Mouse (Mus musculus) frontal cortex, adult 2 months (tissue): ENCODE results near the gene C730034F03Rik. TPM values are rescaled to one million over a fixed set of nuclear protein-coding genes. Genes with fewer than 3 reads are reported as not detected.
A peak's percentile ranks its signal among the peaks of the same experiment; 100 is the strongest.

Experiments
- DNase-seq, 2 experiments: peaks; one replicate each; pipeline ENCODE4 v3.0.0; 2022; ENCODE audit warnings: low spot score in 1 of 2; ENCODE audit errors: extremely low spot score in 1 of 2
- polyA plus RNA-seq: library from polyadenylated mRNA; depleted of rRNA; stranded (reverse); fragments of >200 nt; gene quantifications from 2 replicates; pipeline ENCODE4 v1.2.3, GENCODE M21; 2012; rRNA removed

The C730034F03Rik gene
- polyA plus RNA-seq, 1 experiment, result 3.8 TPM

DNA sequence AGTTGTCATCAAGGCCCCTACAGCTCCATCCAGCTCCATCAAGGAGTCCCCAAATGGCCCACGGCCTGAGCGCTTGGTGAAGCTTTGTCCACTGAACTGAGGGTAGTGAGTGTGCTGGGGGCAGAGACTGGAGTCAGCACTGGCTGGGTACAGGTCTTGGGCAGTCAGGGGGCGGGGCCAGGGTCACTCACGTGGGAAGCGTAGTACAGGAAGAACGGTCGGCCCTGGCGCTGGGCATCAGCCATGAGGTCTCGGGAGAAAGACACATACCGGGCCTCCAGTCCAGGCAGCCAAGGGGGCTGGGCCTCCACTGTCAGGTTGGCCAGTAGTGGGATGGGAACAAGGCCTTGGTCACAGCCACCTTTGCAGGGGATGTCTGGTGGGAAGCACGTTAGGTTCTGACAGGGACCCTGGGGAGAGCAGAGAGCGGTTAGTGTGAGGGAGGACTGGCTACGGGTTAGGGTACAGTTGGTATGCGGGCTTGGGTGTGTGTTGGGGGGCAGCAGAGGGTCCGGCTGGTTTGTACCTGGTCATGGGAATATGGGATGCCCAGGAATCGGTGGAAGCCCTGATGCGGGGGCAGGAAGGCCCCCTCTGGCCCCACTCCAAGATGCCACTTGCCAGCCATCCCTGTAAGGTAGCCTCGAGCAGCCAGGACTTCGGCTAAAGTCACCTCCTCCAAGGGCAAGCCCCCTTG lies 45.4 kb downstream of the C730034F03Rik start:
- no peak for DNase-seq

DNA sequence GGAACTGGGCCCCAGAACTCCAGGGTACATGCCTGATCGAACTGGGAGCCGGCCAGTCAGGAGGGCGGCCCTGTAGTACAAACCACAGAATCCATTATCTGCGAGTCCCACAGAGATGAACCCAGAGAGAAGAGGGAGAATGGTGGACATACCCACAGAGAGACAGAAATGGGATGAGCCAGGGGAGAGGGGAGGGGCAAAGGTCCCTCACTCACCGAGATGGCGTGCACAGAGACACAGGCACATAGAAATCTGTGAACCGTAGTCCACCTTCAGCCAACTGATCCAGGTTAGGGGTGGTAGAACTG lies 45.9 kb downstream of the C730034F03Rik start:
- DNase-seq, result no peak

DNA sequence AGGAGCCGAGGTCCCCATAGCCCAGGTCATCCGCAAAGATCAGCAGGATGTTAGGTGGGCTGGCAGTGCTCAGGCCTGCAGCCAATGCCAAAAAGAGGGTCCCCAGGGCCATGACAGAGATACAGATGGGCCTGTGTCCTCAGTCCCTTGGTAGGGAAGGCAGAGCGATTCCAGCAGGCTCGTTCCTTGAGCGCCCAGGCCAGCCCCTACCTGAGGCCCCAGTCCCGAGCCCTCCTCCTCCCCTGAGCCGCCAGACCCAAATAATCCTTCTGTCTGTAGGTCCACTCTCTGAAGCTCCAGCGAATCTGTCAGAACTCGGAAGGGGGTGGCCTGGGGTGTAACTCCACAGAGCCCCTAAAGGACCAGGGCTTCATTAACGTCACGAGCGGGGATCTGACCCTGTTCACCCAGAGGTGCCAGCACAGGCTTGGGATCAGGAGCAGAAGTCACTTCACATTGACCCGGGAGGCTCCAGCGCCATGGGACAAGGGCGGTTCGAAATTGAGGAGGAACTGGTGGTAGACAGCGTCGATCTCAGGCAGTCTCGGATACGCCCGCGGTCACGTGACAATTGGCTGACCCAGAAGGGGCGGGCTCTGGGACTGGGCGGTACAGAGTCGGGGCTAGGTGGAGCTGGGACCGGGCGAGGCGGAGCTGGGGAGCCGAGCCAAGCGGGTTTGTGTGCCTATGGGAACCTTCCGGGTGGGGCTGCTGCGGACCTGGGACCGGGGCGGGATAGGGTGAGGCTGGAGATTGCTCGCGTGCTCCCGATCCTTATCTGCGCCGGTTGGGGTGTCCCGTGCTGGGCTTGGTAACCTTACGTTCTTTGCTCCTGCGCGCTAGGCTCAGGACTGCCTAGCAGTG lies 46.5 kb downstream of the C730034F03Rik start:
- DNase-seq, result peak; percentile 86 to 92

DNA sequence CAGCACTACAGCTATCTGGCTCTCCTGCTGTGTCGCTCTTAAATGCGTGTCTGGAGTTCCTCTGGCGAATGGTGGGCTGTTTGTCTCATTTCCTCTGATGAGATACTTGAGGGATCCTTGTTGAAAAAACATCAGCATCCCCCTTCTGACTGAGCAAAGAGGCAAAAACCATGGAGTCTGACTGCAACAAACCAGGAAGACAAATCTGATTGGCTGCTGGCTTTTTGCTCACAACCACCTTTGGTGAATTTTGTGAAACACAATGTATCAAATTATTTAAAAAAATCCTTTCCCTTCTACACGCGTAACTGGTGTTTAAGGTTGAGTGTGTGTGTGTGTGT lies 47.1 kb downstream of the C730034F03Rik start:
- no peak for DNase-seq

DNA sequence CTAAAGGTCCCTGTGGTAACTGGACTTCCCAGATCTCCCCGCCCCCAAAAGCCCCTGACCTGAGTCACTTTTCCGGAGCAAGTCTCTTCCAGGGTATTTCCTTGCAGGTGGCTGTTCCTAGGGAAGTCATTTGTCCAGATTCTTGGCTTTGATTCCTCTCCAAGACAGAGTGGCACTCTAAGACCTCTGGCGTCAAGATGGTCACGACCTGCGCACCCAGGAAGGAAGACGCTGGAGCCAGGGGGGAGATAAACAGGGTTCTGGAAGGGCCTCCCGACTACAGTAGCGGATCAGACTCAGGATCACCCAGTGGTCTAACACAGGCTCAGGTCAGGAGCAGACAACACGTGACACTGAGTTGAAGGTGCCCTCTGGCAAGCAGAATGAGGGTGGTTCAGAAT lies 47.7 kb downstream of the C730034F03Rik start, which contains the start of gene Arsa:
TSS of gene Arsa (minus strand) at position 335 of the 401 bp plus-strand sequence.
- DNase-seq, result no peak

DNA sequence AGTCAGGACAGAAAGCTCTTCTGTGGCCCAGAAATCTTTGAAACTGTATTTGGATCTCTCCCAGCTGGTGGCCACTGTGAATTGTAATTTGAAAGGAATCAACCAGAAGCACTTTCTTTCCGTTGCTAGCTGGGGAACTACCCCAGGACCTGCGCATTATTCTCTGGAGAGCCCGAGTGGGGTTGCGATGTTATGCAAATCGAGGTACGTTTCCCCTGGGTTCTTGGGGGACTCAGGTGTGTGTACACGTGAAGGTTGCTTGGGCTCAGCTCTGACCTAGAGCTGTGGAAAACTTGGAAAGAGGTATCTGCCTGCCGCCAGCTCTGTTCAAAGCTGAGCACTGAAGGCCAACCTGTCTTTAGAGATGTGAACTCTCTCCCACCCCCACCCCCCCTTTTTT lies 48.4 kb downstream of the C730034F03Rik start:
- no peak for DNase-seq

DNA sequence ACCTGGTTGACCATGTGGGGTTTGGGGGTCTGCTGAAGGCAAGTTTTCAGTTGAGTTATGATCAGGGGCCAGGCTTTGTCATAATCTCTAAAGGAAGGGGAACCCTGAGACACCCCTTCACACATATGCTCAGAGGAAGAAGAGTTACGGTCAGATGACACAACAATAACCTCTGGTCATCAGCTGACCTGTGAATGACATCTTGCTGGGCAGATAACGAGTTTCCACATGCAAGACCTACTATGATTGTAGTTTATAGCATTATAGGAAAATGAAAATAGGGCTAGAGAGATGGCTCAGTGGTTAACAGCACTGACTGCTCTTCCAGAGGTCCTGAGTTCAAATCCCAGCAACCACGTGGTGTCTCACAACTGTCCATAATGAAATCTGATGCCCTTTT lies 49.2 kb downstream of the C730034F03Rik start:
- no peak for DNase-seq

Other genes starting within 250 kb of the C730034F03Rik start
- 65.8 and 72.5 TPM in 2 replicates for gene Plxnb2, start 248.8 kb upstream of the C730034F03Rik start, polyA plus RNA-seq
- 143 and 146 TPM in 2 replicates for gene Dennd6b, start 233.1 kb upstream of the C730034F03Rik start, polyA plus RNA-seq
- gene Ppp6r2, start 218.0 kb upstream of the C730034F03Rik start, polyA plus RNA-seq, result 125 and 147 TPM in 2 replicates
- 212 and 221 TPM in 2 replicates for gene Sbf1, start 114.3 kb upstream of the C730034F03Rik start, polyA plus RNA-seq
- gene Adm2, start 106.9 kb upstream of the C730034F03Rik start, polyA plus RNA-seq, result not detected in 2 replicates
- not detected in 2 replicates for gene Miox, start 95.2 kb upstream of the C730034F03Rik start, polyA plus RNA-seq
- 14.7 and 15.8 TPM in 2 replicates for gene Lmf2, start 73.9 kb upstream of the C730034F03Rik start, polyA plus RNA-seq
- gene Ncaph2, start 73.9 kb upstream of the C730034F03Rik start, polyA plus RNA-seq, result 101 and 112 TPM in 2 replicates
- gene Sco2, start 55.7 kb upstream of the C730034F03Rik start, polyA plus RNA-seq, result 30.0 and 30.5 TPM in 2 replicates
- gene Tymp, start 52.5 kb upstream of the C730034F03Rik start, polyA plus RNA-seq, result 3.3 TPM in 2 replicates
- 2.4 and 3.8 TPM in 2 replicates for gene Odf3b, start 50.3 kb upstream of the C730034F03Rik start, polyA plus RNA-seq
- gene Klhdc7b, start 44.7 kb upstream of the C730034F03Rik start, polyA plus RNA-seq, result 0.16 and 0.25 TPM in 2 replicates
- gene Syce3, start 19.1 kb upstream of the C730034F03Rik start, polyA plus RNA-seq, result 0.48 TPM in 1 of 2 replicates, not detected in the other
- gene Cpt1b, start 3.7 kb upstream of the C730034F03Rik start, polyA plus RNA-seq, result 2.0 and 2.9 TPM in 2 replicates
- 0.08 and 0.28 TPM in 2 replicates for gene Gm44502, start 107 bp downstream of the C730034F03Rik start, polyA plus RNA-seq
- gene Chkb, start 319 bp downstream of the C730034F03Rik start, polyA plus RNA-seq, result 66.1 and 70.7 TPM in 2 replicates
- gene Mapk8ip2, start 24.3 kb downstream of the C730034F03Rik start, polyA plus RNA-seq, result 123 and 134 TPM in 2 replicates
- 29.6 and 34.9 TPM in 2 replicates for gene Arsa, start 47.8 kb downstream of the C730034F03Rik start, polyA plus RNA-seq
- 76.4 and 84.0 TPM in 2 replicates for gene Shank3, start 70.0 kb downstream of the C730034F03Rik start, polyA plus RNA-seq
- 4.2 TPM in 2 replicates for gene Acr, start 138.7 kb downstream of the C730034F03Rik start, polyA plus RNA-seq
- 74.5 and 82.6 TPM in 2 replicates for gene Rabl2, start 162.3 kb downstream of the C730034F03Rik start, polyA plus RNA-seq